Mouse (Mus musculus) cortical plate, adult 2 months (tissue): ENCODE measurements at regions not wholly inside any gene's neighbourhood (a gene's known extent, or its start where the extent isn't known, plus 50 kb on each side); places are given as distances from the start of the nearest gene placed in this dataset.

Experiments used
- CTCF ChIP-seq: fragments of 200-500 bp; IDR thresholded peaks from 2 replicates; pipeline ENCODE4 v1.5.1; 2011; ENCODE audit warnings: mild to moderate bottlenecking, control low read depth, low read length; ENCODE audit not compliant: insufficient read depth; ENCODE audit errors: extremely low read depth
- POLR2A ChIP-seq: fragments of 200-500 bp; IDR thresholded peaks from 2 replicates; pipeline ENCODE4 v1.6.1; 2011; ENCODE audit warnings: mild to moderate bottlenecking, low read length, control low read depth; ENCODE audit not compliant: insufficient read depth; ENCODE audit errors: extremely low read depth

- TF ChIP-seq POLR2A = no peak
- TF ChIP-seq CTCF = no peak
Observed at GRCm38 (mm10) chr3:18479557-18479956, 531.3 kb downstream of the Cypt12 start.
